Mouse (Mus musculus): ENCODE measurements at regions not wholly inside any gene's neighbourhood (a gene's known extent, or its start where the extent isn't known, plus 50 kb on each side); places are given as distances from the start of the nearest gene placed in this dataset.

GRCm38 (mm10) chr13:82072449-82072848 is 289.6 kb downstream of the Cetn3 start:
- 0 out of 2 replicates have a peak, but pooled peaks cover 2% of the 10 kb centered on the region for H3K4me1 ChIP-seq (ENCODE audit: control insufficient read depth, insufficient read depth, insufficient read length)
- H3K27me3 ChIP-seq (ENCODE audit: control insufficient read depth, insufficient read depth, low read length), result no peaks in the 10 kb centered on the region
- no peaks in the 10 kb centered on the region for H3K36me3 ChIP-seq (ENCODE audit: control insufficient read depth, insufficient read depth, low read length)
- WGBS, result 33% methylated on average over 1 of the region's 1 CpGs
- no peak for TF ChIP-seq CTCF (IDR thresholded peaks at IDR 0.05; ENCODE audit: extremely low read depth, insufficient read depth, insufficient read length, insufficient replicate concordance)
- TF ChIP-seq POLR2A (IDR thresholded peaks at IDR 0.05; ENCODE audit: low read depth, low read length), result no peak
- DNase-seq (ENCODE audit: low read depth in 1 of 2, low spot score in 2 of 2), result peak in 1 of 2 experiments; percentile 5
- no peak overlapping the region for H3K4me3 ChIP-seq (ENCODE audit: extremely low read depth, insufficient read depth, insufficient read length)
- H3K27ac ChIP-seq (ENCODE audit: insufficient read depth, low read length), result no peak overlapping the region

GRCm38 (mm10) chr13:82073343-82073742 is 290.5 kb downstream of the Cetn3 start:
- Histone ChIP-seq H3K36me3 (ENCODE audit: control insufficient read depth, insufficient read depth, low read length) (no peaks in the 10 kb centered on the region), H3K27ac (ENCODE audit: insufficient read depth, low read length) (no peak overlapping the region), H3K4me1 (ENCODE audit: control insufficient read depth, insufficient read depth, insufficient read length) (0 out of 2 replicates have a peak, but pooled peaks cover 2% of the 10 kb centered on the region), H3K4me3 (ENCODE audit: extremely low read depth, insufficient read depth, insufficient read length) (no peak overlapping the region), H3K27me3 (ENCODE audit: control insufficient read depth, insufficient read depth, low read length) (no peaks in the 10 kb centered on the region)
- no peak for DNase-seq (ENCODE audit: low read depth in 1 of 2, low spot score in 2 of 2)
- TF ChIP-seq POLR2A (IDR thresholded peaks at IDR 0.05; ENCODE audit: low read depth, low read length), result no peak
- no peak for TF ChIP-seq CTCF (IDR thresholded peaks at IDR 0.05; ENCODE audit: extremely low read depth, insufficient read depth, insufficient read length, insufficient replicate concordance)

- no peak for TF ChIP-seq CTCF (IDR thresholded peaks at IDR 0.05; ENCODE audit: extremely low read depth, insufficient read depth, insufficient read length, insufficient replicate concordance)
- TF ChIP-seq POLR2A (IDR thresholded peaks at IDR 0.05; ENCODE audit: low read depth, low read length), result no peak
- Histone ChIP-seq H3K36me3 (ENCODE audit: control insufficient read depth, insufficient read depth, low read length) (no peaks in the 10 kb centered on the region), H3K4me3 (ENCODE audit: extremely low read depth, insufficient read depth, insufficient read length) (no peak overlapping the region), H3K27me3 (ENCODE audit: control insufficient read depth, insufficient read depth, low read length) (no peaks in the 10 kb centered on the region), H3K4me1 (ENCODE audit: control insufficient read depth, insufficient read depth, insufficient read length) (no peaks in the 10 kb centered on the region), H3K27ac (ENCODE audit: insufficient read depth, low read length) (no peak overlapping the region)
- DNase-seq (ENCODE audit: low read depth in 1 of 2, low spot score in 2 of 2), result no peak
- whole genome bisulfite sequencing, result 84% methylated on average over 2 of the region's 2 CpGs
Measured at GRCm38 (mm10) chr13:82081375-82081774, 298.5 kb downstream of the Cetn3 start.

- TF ChIP-seq POLR2A (IDR thresholded peaks at IDR 0.05; ENCODE audit: low read depth, low read length) (no peak), CTCF (IDR thresholded peaks at IDR 0.05; ENCODE audit: extremely low read depth, insufficient read depth, insufficient read length, insufficient replicate concordance) (no peak)
- no peaks in the 10 kb centered on the region for H3K27me3 ChIP-seq (ENCODE audit: control insufficient read depth, insufficient read depth, low read length)
- no peaks in the 10 kb centered on the region for H3K4me1 ChIP-seq (ENCODE audit: control insufficient read depth, insufficient read depth, insufficient read length)
- no peak overlapping the region for H3K4me3 ChIP-seq (ENCODE audit: extremely low read depth, insufficient read depth, insufficient read length)
- 91% methylated on average over 3 of the region's 3 CpGs for WGBS
- DNase-seq (ENCODE audit: low read depth in 1 of 2, low spot score in 2 of 2), result no peak
- H3K36me3 ChIP-seq (ENCODE audit: control insufficient read depth, insufficient read depth, low read length), result no peaks in the 10 kb centered on the region
- no peak overlapping the region for H3K27ac ChIP-seq (ENCODE audit: insufficient read depth, low read length)
Measured at GRCm38 (mm10) chr13:82087635-82088034, 304.8 kb downstream of the Cetn3 start.

GRCm38 (mm10) chr13:82092186-82092585 is 309.3 kb downstream of the Cetn3 start:
- Histone ChIP-seq H3K27me3 (ENCODE audit: control insufficient read depth, insufficient read depth, low read length) (no peaks in the 10 kb centered on the region), H3K36me3 (ENCODE audit: control insufficient read depth, insufficient read depth, low read length) (no peaks in the 10 kb centered on the region), H3K4me3 (ENCODE audit: extremely low read depth, insufficient read depth, insufficient read length) (no peak overlapping the region), H3K27ac (ENCODE audit: insufficient read depth, low read length) (no peak overlapping the region), H3K4me1 (ENCODE audit: control insufficient read depth, insufficient read depth, insufficient read length) (no peaks in the 10 kb centered on the region)
- peak in 1 of 2 experiments; percentile 39 for DNase-seq (ENCODE audit: low read depth in 1 of 2, low spot score in 2 of 2)
- TF ChIP-seq CTCF (IDR thresholded peaks at IDR 0.05; ENCODE audit: extremely low read depth, insufficient read depth, insufficient read length, insufficient replicate concordance), result no peak
- TF ChIP-seq POLR2A (IDR thresholded peaks at IDR 0.05; ENCODE audit: low read depth, low read length), result no peak
- WGBS, result 84% methylated on average over 5 of the region's 5 CpGs

- Histone ChIP-seq H3K36me3 (ENCODE audit: control insufficient read depth, insufficient read depth, low read length) (no peaks in the 10 kb centered on the region), H3K4me1 (ENCODE audit: control insufficient read depth, insufficient read depth, insufficient read length) (no peaks in the 10 kb centered on the region), H3K27me3 (ENCODE audit: control insufficient read depth, insufficient read depth, low read length) (no peaks in the 10 kb centered on the region), H3K4me3 (ENCODE audit: extremely low read depth, insufficient read depth, insufficient read length) (no peak overlapping the region), H3K27ac (ENCODE audit: insufficient read depth, low read length) (no peak overlapping the region)
- 69% methylated on average over 2 of the region's 2 CpGs for WGBS
- DNase-seq (ENCODE audit: low read depth in 1 of 2, low spot score in 2 of 2), result no peak
- TF ChIP-seq CTCF (IDR thresholded peaks at IDR 0.05; ENCODE audit: extremely low read depth, insufficient read depth, insufficient read length, insufficient replicate concordance), result no peak
Measured at GRCm38 (mm10) chr13:82106032-82106431, 323.2 kb downstream of the Cetn3 start.

- Histone ChIP-seq H3K27me3 (ENCODE audit: control insufficient read depth, insufficient read depth, low read length) (no peaks in the 10 kb centered on the region), H3K36me3 (ENCODE audit: control insufficient read depth, insufficient read depth, low read length) (no peaks in the 10 kb centered on the region), H3K4me1 (ENCODE audit: control insufficient read depth, insufficient read depth, insufficient read length) (no peaks in the 10 kb centered on the region), H3K27ac (ENCODE audit: insufficient read depth, low read length) (no peak overlapping the region), H3K4me3 (ENCODE audit: extremely low read depth, insufficient read depth, insufficient read length) (no peak overlapping the region)
- TF ChIP-seq POLR2A (IDR thresholded peaks at IDR 0.05; ENCODE audit: low read depth, low read length), result no peak
- TF ChIP-seq CTCF (IDR thresholded peaks at IDR 0.05; ENCODE audit: extremely low read depth, insufficient read depth, insufficient read length, insufficient replicate concordance), result no peak
- DNase-seq (ENCODE audit: low read depth in 1 of 2, low spot score in 2 of 2), result no peak
- 74% methylated on average over 7 of the region's 7 CpGs for WGBS
Measured at GRCm38 (mm10) chr13:82129777-82130735, 347.2 kb downstream of the Cetn3 start.
